Mouse (Mus musculus) gastrocnemius, adult 8-10 months (tissue): ENCODE results near the gene Prpf39. TPM values are rescaled to one million over a fixed set of nuclear protein-coding genes. Genes with fewer than 3 reads are reported as not detected.

Experiments
- total RNA-seq, 4 experiments: library from RNA; stranded (reverse); gene quantifications; 2 replicates each; pipeline ENCODE4 v1.2.4; 2022

Gene Prpf39
- total RNA-seq, 4 experiments from 2014 or later, result 9.4 to 12.3 (median 11.9) TPM

Other genes starting within 250 kb of the Prpf39 start
- 1 to 10 TPM; 2.3 to 2.9 (median 2.6) TPM for gene Gm527, start 118.4 kb upstream of the Prpf39 start, total RNA-seq
- gene Klhl28, start 70.8 kb upstream of the Prpf39 start, total RNA-seq, result 10 to 100 TPM in 1 of 4 experiments, 1 to 10 TPM in 3; 7.6 to 10.9 (median 9.4) TPM
- 10 to 100 TPM in 2 of 4 experiments, 1 to 10 TPM in 2; 8.2 to 11.0 (median 10.0) TPM for gene Togaram1, start 70.5 kb upstream of the Prpf39 start, total RNA-seq
- gene Fkbp3, start 37.7 kb downstream of the Prpf39 start, total RNA-seq, result 100 to 1,000 TPM; 151 to 195 (median 179) TPM
- gene Fancm, start 39.3 kb downstream of the Prpf39 start, total RNA-seq, result 1 to 10 TPM in 3 of 4 experiments, under 1 TPM in 1; 0.80 to 4.0 (median 1.8) TPM
- gene Mis18bp1, start 136.3 kb downstream of the Prpf39 start, total RNA-seq, result not detected
- not detected for gene Wdr20rt, start 189.2 kb downstream of the Prpf39 start, total RNA-seq